Comparison of ENCODE assay signal across 8 mouse cellular contexts in the genomic region with DNA sequence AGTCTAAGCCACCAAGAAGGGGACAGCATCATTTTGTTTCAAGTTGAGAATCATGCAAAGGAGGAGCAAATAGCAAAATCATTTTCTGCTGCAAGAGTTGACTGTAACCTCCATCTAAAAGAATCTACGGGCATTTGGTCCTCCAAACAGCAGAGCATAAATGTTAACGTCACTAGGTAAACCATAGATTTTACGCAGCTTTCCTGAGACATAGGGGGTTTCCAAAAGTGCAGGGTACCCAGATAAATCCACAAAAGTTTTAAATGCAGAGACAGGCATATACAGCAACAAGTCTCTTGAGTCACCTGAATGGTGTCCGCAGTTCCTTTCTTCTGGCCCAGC. TPM values are rescaled to one million over a fixed set of nuclear protein-coding genes. Genes with fewer than 3 reads are reported as not detected.
DNase-seq lines count a peak whose midpoint lies in the region; ATAC-seq and TF ChIP-seq lines count a peak whose summit lies in the region.

No protein-coding gene starts in this region.

- peak overlapping the region; percentile 83; the same call in 1 of the 2 replicates for H3K27ac ChIP-seq in lung, embryonic 14.5 days (ENCODE audit: low read depth)
- peak overlapping the region; percentile 91 for H3K27ac ChIP-seq in limb, embryonic 13.5 days
- H3K27ac ChIP-seq in olfactory bulb, adult 2 months (ENCODE audit: insufficient read depth, low read depth, low read length): no peak overlapping the region

- no peak for TF ChIP-seq CTCF in lung, embryonic 14.5 days (IDR thresholded peaks at IDR 0.05; ENCODE audit: low read depth)
- TF ChIP-seq CTCF in olfactory bulb, adult 2 months (IDR thresholded peaks at IDR 0.05; ENCODE audit: insufficient read depth, low read depth, low read length): no peak

- no peaks in the 10 kb centered on the region for H3K4me1 ChIP-seq in lung, embryonic 14.5 days (ENCODE audit: insufficient read depth)
- H3K4me1 ChIP-seq in limb, embryonic 13.5 days: peaks cover 7% of the 10 kb centered on the region
- H3K4me1 ChIP-seq in olfactory bulb, adult 2 months (ENCODE audit: control insufficient read depth, insufficient read depth, low read length): peaks cover 2% of the 10 kb centered on the region; the same call in 1 of the 2 replicates

- ATAC-seq in lung, embryonic 14.5 days (ENCODE audit: insufficient read depth): no peak; the same call in 1 of the 2 replicates
- peak; percentile 26 for ATAC-seq in erythroblast, adult 5-6 weeks (replicated peaks; ENCODE audit: low FRiP score, poor library complexity, severe bottlenecking)
- ATAC-seq in limb, embryonic 13.5 days (ENCODE audit: low FRiP score, low read depth): no peak; the same call in 1 of the 2 replicates

- peak overlapping the region; percentile 49 for H3K4me3 ChIP-seq in lung, embryonic 14.5 days (ENCODE audit: low read depth, low read length)
- peak overlapping the region; percentile 62 for H3K4me3 ChIP-seq in limb, embryonic 13.5 days
- peak overlapping the region; percentile 96 for H3K4me3 ChIP-seq in olfactory bulb, adult 2 months (ENCODE audit: insufficient read depth, low read depth, low read length)

- H3K36me3 ChIP-seq in lung, embryonic 14.5 days (ENCODE audit: insufficient read depth): no peaks in the 10 kb centered on the region
- H3K36me3 ChIP-seq in limb, embryonic 13.5 days: no peaks in the 10 kb centered on the region

- no peaks in the 10 kb centered on the region for H3K9me3 ChIP-seq in lung, embryonic 14.5 days (ENCODE audit: low read depth, low read length)
- H3K9me3 ChIP-seq in limb, embryonic 13.5 days: no peaks in the 10 kb centered on the region

- no peaks in the 10 kb centered on the region for H3K27me3 ChIP-seq in lung, embryonic 14.5 days (ENCODE audit: insufficient read depth, low read length)
- H3K27me3 ChIP-seq in limb, embryonic 13.5 days: no peaks in the 10 kb centered on the region

- H3K9ac ChIP-seq in lung, embryonic 14.5 days: peak overlapping the region; percentile 57
- peak overlapping the region; percentile 74 for H3K9ac ChIP-seq in limb, embryonic 13.5 days

- peak overlapping the region; percentile 61 for H3K4me2 ChIP-seq in lung, embryonic 14.5 days
- H3K4me2 ChIP-seq in limb, embryonic 13.5 days (replicated peaks): peak overlapping the region; percentile 64

- WGBS in lung, embryonic 14.5 days: 11% methylated on average over 4 of the region's 4 CpGs
- WGBS in limb, embryonic 13.5 days: 11% methylated on average over 4 of the region's 4 CpGs
- 7% methylated on average over 4 of the region's 4 CpGs for WGBS in olfactory bulb, adult 2 months

- no peak for TF ChIP-seq POLR2A in olfactory bulb, adult 2 months (IDR thresholded peaks at IDR 0.05; ENCODE audit: insufficient read depth, low read depth, low read length)

- no peak for DNase-seq in lung, embryonic 14.5 days
- no peak for DNase-seq in lung, adult 18-20 months
- no peak for DNase-seq in T-cell, adult 2 months (ENCODE audit: low spot score)
- no peak for DNase-seq in Muller cell, postnatal 12 days (ENCODE audit: inconsistent ontology term)
- DNase-seq in lung, postnatal 36 days: no peak

RNA-seq across cellular contexts. Expression of a gene that starts 56.1 kb away (rescaled TPM):
- 16.3 and 17.8 TPM in 2 replicates for polyA plus RNA-seq in lung, embryonic 14.5 days (2014; fragmentation: Nextera tagmentation; extraction: Ambion mirVana)
- 9.4 and 11.3 TPM in 2 replicates for total RNA-seq in erythroblast, adult 5-6 weeks (2015; ENCODE audit: low replicate concordance)
- total RNA-seq in erythroblast, adult 5-6 weeks (2017; ENCODE audit: low replicate concordance): 7.7 and 11.4 TPM in 2 replicates
- polyA plus RNA-seq in limb, embryonic 13.5 days (2015; fragmentation: Nextera tagmentation; extraction: Ambion mirVana): 12.9 and 14.3 TPM in 2 replicates
- not detected in 2 replicates for polyA plus RNA-seq in olfactory bulb, adult 2 months (2012; ENCODE audit: insufficient read depth, insufficient read length, low replicate concordance, missing spikeins)

RNA-seq across cellular contexts. Expression of a gene that starts 57.5 kb away (rescaled TPM):
- 5.1 and 5.9 TPM in 2 replicates for polyA plus RNA-seq in lung, embryonic 14.5 days (2014; fragmentation: Nextera tagmentation; extraction: Ambion mirVana)
- total RNA-seq in erythroblast, adult 5-6 weeks (2015; ENCODE audit: low replicate concordance): 1.7 and 2.5 TPM in 2 replicates
- total RNA-seq in erythroblast, adult 5-6 weeks (2017; ENCODE audit: low replicate concordance): 0.70 and 1.1 TPM in 2 replicates
- polyA plus RNA-seq in limb, embryonic 13.5 days (2015; fragmentation: Nextera tagmentation; extraction: Ambion mirVana): 8.7 and 9.1 TPM in 2 replicates
- not detected in 2 replicates for polyA plus RNA-seq in olfactory bulb, adult 2 months (2012; ENCODE audit: insufficient read depth, insufficient read length, low replicate concordance, missing spikeins)
